Mouse (Mus musculus) erythroblast, embryonic 14.5 days (primary cell): ENCODE data around the gene Ebi3.

Experiments
- GATA1 ChIP-seq: IDR thresholded peaks from 2 replicates; pipeline ENCODE4 v1.6.1; 2012; ENCODE audit warnings: low read length, inconsistent platforms, mixed read lengths
- TAL1 ChIP-seq: IDR thresholded peaks from 3 replicates; pipeline ENCODE4 v1.6.1; 2012; ENCODE audit warnings: low read length, inconsistent platforms, mixed read lengths

DNA sequence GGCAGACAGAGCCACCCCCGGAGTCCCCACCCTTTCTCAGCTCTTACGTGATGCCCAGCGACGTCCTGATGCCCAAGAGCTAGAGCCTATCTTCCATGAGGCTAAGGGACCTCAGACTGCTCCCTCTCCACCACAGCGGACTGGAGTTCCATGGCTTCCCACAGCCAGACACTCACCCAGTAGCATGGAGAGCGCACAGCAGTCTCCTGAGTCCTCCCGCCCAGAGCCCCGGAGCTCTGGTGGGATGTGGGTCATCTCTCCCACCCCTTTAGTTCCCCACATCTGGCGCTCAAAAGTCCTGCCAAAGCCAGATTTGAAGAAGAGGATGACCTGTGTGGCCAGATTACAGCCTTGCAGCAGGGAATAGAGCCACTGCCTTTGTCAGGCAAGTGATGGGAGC, 1.8 kb upstream of the Ebi3 start:
- TF ChIP-seq GATA1 (no peak), TAL1 (no peak)
